Mouse (Mus musculus) kidney, embryonic 14.5 days (tissue): ENCODE measurements at regions not wholly inside any gene's neighbourhood (a gene's known extent, or its start where the extent isn't known, plus 50 kb on each side); places are given as distances from the start of the nearest gene placed in this dataset.
"Not testable (repeated sequence)": the region's sequence is repeated elsewhere in the genome, so short reads cannot be mapped to it uniquely, and the experiment has no call there.

Experiments
- ATAC-seq: fragments of 200-750 bp; cut with Nextera tagmentation; 2 replicates; pipeline ENCODE4 v1.8.0; 2017; ENCODE audit warnings: moderate number of reproducible peaks, mild to moderate bottlenecking, moderate TSS enrichment, moderate library complexity; ENCODE audit not compliant: low FRiP score, low TSS enrichment
- H3K27ac ChIP-seq: fragments of 300-500 bp; sonication (generic); 2 replicates; pipeline ENCODE4 v1.5.1; 2014; ENCODE audit warnings: low read depth, mild to moderate bottlenecking, low read length, moderate library complexity, mixed read lengths
- H3K27me3 ChIP-seq: fragments of 300-500 bp; sonication (generic); 2 replicates; pipeline ENCODE4 v1.6.1; 2014; ENCODE audit warnings: mild to moderate bottlenecking, low read length; ENCODE audit not compliant: control insufficient read depth, insufficient read depth
- H3K36me3 ChIP-seq: fragments of 300-500 bp; sonication (generic); 2 replicates; pipeline ENCODE4 v1.6.1; 2014; ENCODE audit warnings: low read length, mixed read lengths; ENCODE audit not compliant: control insufficient read depth, insufficient read depth
- H3K4me1 ChIP-seq: fragments of 300-500 bp; sonication (generic); 2 replicates; pipeline ENCODE4 v1.6.1; 2014; ENCODE audit warnings: low read length, mixed read lengths; ENCODE audit not compliant: control insufficient read depth, insufficient read depth
- H3K4me2 ChIP-seq: fragments of 300-500 bp; sonication (generic); replicated peaks from 2 replicates; pipeline ENCODE4 v1.6.1; 2014; ENCODE audit warnings: low read depth, mild to moderate bottlenecking, low read length
- H3K4me3 ChIP-seq: fragments of 300-500 bp; sonication (generic); 2 replicates; pipeline ENCODE4 v1.5.1; 2014; ENCODE audit warnings: mild to moderate bottlenecking, low read length
- H3K9ac ChIP-seq: fragments of 300-500 bp; sonication (generic); 2 replicates; pipeline ENCODE4 v1.6.1; 2014; ENCODE audit warnings: low read depth, mild to moderate bottlenecking, low read length, moderate library complexity
- H3K9me3 ChIP-seq: fragments of 300-500 bp; sonication (generic); 2 replicates; pipeline ENCODE4 v1.6.1; 2016; ENCODE audit warnings: low read length; ENCODE audit not compliant: control insufficient read depth
- WGBS: fragments of 180-500 bp; shearing (Covaris S2); extraction: QIAGEN DNeasy Blood & Tissue Kit; methylation state at CpG from one replicate; pipeline ENCODE4 v1.1.7; 2014; 5-methylcytosine and 5-hydroxymethylcytosine counted together

- no peaks in the 10 kb centered on the region for H3K9me3 ChIP-seq
- H3K27me3 ChIP-seq = no peaks in the 10 kb centered on the region
- H3K4me3 ChIP-seq = no peak overlapping the region
- 83% methylated on average over 8 of the region's 8 CpGs for WGBS
- H3K36me3 ChIP-seq = no peaks in the 10 kb centered on the region
- no peak overlapping the region for H3K4me2 ChIP-seq
- H3K4me1 ChIP-seq = no peaks in the 10 kb centered on the region
- ATAC-seq = no peak
- no peak overlapping the region for H3K27ac ChIP-seq
- H3K9ac ChIP-seq = no peak overlapping the region
These were observed 160.8 kb upstream of the Tab2 start for GRCm38 (mm10) chr10:8116821-8117220.

- H3K27me3 ChIP-seq, H3K9ac ChIP-seq, H3K4me3 ChIP-seq, H3K27ac ChIP-seq, H3K9me3 ChIP-seq, H3K4me2 ChIP-seq, ATAC-seq, H3K4me1 ChIP-seq, H3K36me3 ChIP-seq: not testable (repeated sequence)
- WGBS = 82% methylated on average over 5 of the region's 5 CpGs
These were observed 158.9 kb upstream of the Tab2 start for GRCm38 (mm10) chr10:8114932-8115331.

GRCm38 (mm10) chr10:8114530-8114929 is 158.5 kb upstream of the Tab2 start:
- no peaks in the 10 kb centered on the region for H3K9me3 ChIP-seq
- no peaks in the 10 kb centered on the region for H3K27me3 ChIP-seq
- H3K9ac ChIP-seq = no peak overlapping the region
- no peak for ATAC-seq
- no peak overlapping the region for H3K27ac ChIP-seq
- no peak overlapping the region for H3K4me3 ChIP-seq
- WGBS = 59% methylated on average over 3 of the region's 3 CpGs
- no peaks in the 10 kb centered on the region for H3K4me1 ChIP-seq
- no peak overlapping the region for H3K4me2 ChIP-seq
- H3K36me3 ChIP-seq = no peaks in the 10 kb centered on the region

GRCm38 (mm10) chr10:8100489-8100888 is 144.5 kb upstream of the Tab2 start:
- no peak for ATAC-seq
- H3K4me1 ChIP-seq = no peaks in the 10 kb centered on the region
- no peak overlapping the region for H3K9ac ChIP-seq
- H3K9me3 ChIP-seq = peaks cover 9% of the 10 kb centered on the region
- H3K36me3 ChIP-seq = no peaks in the 10 kb centered on the region
- H3K27ac ChIP-seq = no peak overlapping the region
- no peak overlapping the region for H3K4me2 ChIP-seq
- WGBS = 75% methylated on average over 6 of the region's 6 CpGs
- no peak overlapping the region for H3K4me3 ChIP-seq
- no peaks in the 10 kb centered on the region for H3K27me3 ChIP-seq

- no peak overlapping the region for H3K27ac ChIP-seq
- H3K9me3 ChIP-seq = peaks cover 2% of the 10 kb centered on the region; the same call in 1 of the 2 replicates
- H3K4me2 ChIP-seq = no peak overlapping the region
- H3K9ac ChIP-seq = no peak overlapping the region
- no peak for ATAC-seq
- H3K4me1 ChIP-seq = no peaks in the 10 kb centered on the region
- 28% methylated on average over 2 of the region's 2 CpGs for WGBS
- H3K36me3 ChIP-seq = no peaks in the 10 kb centered on the region
- no peak overlapping the region for H3K4me3 ChIP-seq
- no peaks in the 10 kb centered on the region for H3K27me3 ChIP-seq
These were observed 139.9 kb upstream of the Tab2 start for GRCm38 (mm10) chr10:8095924-8096323.

GRCm38 (mm10) chr10:8095206-8095605 is 139.2 kb upstream of the Tab2 start:
- Histone ChIP-seq H3K4me1 (no peaks in the 10 kb centered on the region), H3K4me2 (no peak overlapping the region), H3K9me3 (peaks cover 2% of the 10 kb centered on the region; the same call in 1 of the 2 replicates), H3K27ac (no peak overlapping the region), H3K27me3 (no peaks in the 10 kb centered on the region), H3K36me3 (no peaks in the 10 kb centered on the region), H3K4me3 (no peak overlapping the region), H3K9ac (no peak overlapping the region)
- no peak for ATAC-seq
- WGBS = 82% methylated on average over 3 of the region's 3 CpGs

GRCm38 (mm10) chr10:8091871-8092552 is 136.0 kb upstream of the Tab2 start:
- Histone ChIP-seq H3K9me3 (no peaks in the 10 kb centered on the region; the same call in 1 of the 2 replicates), H3K4me3 (no peak overlapping the region), H3K27me3 (no peaks in the 10 kb centered on the region), H3K36me3 (no peaks in the 10 kb centered on the region), H3K4me1 (no peaks in the 10 kb centered on the region), H3K27ac (no peak overlapping the region), H3K9ac (no peak overlapping the region), H3K4me2 (no peak overlapping the region)
- WGBS = 72% methylated on average over 8 of the region's 8 CpGs
- ATAC-seq = no peak

- Histone ChIP-seq H3K4me2 (no peak overlapping the region), H3K27ac (no peak overlapping the region), H3K9me3 (no peaks in the 10 kb centered on the region; the same call in 1 of the 2 replicates), H3K27me3 (no peaks in the 10 kb centered on the region), H3K36me3 (no peaks in the 10 kb centered on the region), H3K9ac (no peak overlapping the region), H3K4me3 (no peak overlapping the region), H3K4me1 (no peaks in the 10 kb centered on the region)
- peak; percentile 68 for ATAC-seq
- WGBS = 22% methylated on average over 9 of the region's 9 CpGs
These were observed 133.3 kb upstream of the Tab2 start for GRCm38 (mm10) chr10:8089296-8089695.

- Histone ChIP-seq H3K9me3 (no peaks in the 10 kb centered on the region; the same call in 1 of the 2 replicates), H3K4me2 (no peak overlapping the region), H3K4me3 (no peak overlapping the region), H3K9ac (no peak overlapping the region), H3K36me3 (no peaks in the 10 kb centered on the region), H3K27me3 (no peaks in the 10 kb centered on the region), H3K27ac (no peak overlapping the region), H3K4me1 (no peaks in the 10 kb centered on the region)
- 27% methylated on average over 3 of the region's 3 CpGs for WGBS
- ATAC-seq = no peak
These were observed 132.7 kb upstream of the Tab2 start for GRCm38 (mm10) chr10:8088737-8089136.
